ENCODE assay signal across 8 mouse cellular contexts in the genomic region with DNA sequence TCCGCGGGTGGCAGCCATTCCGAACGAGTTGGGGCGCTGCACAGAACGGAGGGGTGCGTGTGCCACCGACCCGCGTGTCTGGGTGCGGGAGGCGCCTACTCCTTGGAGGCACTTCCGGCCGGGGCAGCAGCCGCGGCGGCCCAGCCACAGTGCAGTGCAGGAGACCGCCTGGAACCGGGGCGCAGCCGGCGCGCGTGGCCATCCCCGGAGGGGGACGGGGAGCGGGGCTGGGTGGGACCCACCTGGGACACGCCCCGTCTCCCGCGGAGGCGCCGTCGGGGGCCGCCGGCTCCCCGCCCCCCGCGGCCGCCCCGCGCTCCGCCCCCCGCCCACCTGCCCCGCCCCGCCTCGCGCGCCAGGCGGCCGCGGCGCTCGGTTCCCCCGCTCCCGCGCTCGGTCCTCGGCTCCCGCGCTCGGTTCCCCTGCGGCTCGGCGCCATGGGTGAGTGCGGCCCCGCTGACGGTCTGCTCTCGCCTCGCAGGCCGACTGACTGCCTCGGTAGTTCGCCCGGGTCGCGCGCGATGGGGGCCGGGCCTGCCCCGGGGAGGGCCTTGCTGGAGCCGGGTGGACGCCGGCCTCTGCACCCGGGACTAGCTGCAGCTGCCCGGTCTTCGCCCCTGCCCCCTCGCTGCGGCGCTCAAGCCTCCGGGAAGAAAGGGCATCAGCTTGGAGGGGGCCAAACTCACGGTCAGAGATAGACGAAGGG. TPM values are rescaled to one million over a fixed set of nuclear protein-coding genes. Genes with fewer than 3 reads are reported as not detected.
DNase-seq lines count a peak whose midpoint lies in the region; ATAC-seq and TF ChIP-seq lines count a peak whose summit lies in the region.

No protein-coding gene starts in this region.

- ATAC-seq in granulocyte monocyte progenitor cell, adult 5-6 weeks (replicated peaks; ENCODE audit: poor library complexity, severe bottlenecking), result peak; percentile 43
- ATAC-seq in liver, embryonic 16.5 days (ENCODE audit: low read depth), result peak; percentile 87
- ATAC-seq in neural tube, embryonic 14.5 days (ENCODE audit: low read depth), result peak; percentile 74; the same call in 1 of the 2 replicates

- H3K27ac ChIP-seq in liver, embryonic 16.5 days (ENCODE audit: low read length), result peak overlapping the region; percentile 56
- no peak overlapping the region for H3K27ac ChIP-seq in neural tube, embryonic 14.5 days (ENCODE audit: low read depth, low read length)

- peak overlapping the region; percentile 85 for H3K9ac ChIP-seq in liver, embryonic 16.5 days (ENCODE audit: low read depth, low read length)
- peak overlapping the region; percentile 85 for H3K9ac ChIP-seq in neural tube, embryonic 14.5 days (replicated peaks; ENCODE audit: low read depth, low read length)

- H3K9me3 ChIP-seq in liver, embryonic 16.5 days (replicated peaks; ENCODE audit: control insufficient read depth, low read length), result no peaks in the 10 kb centered on the region
- H3K9me3 ChIP-seq in neural tube, embryonic 14.5 days (ENCODE audit: control insufficient read depth, low read length), result no peaks in the 10 kb centered on the region

- no peaks in the 10 kb centered on the region for H3K36me3 ChIP-seq in liver, embryonic 16.5 days (ENCODE audit: control insufficient read depth, insufficient read depth)
- no peaks in the 10 kb centered on the region for H3K36me3 ChIP-seq in neural tube, embryonic 14.5 days (ENCODE audit: control insufficient read depth, insufficient read depth, low read length)

- WGBS in liver, embryonic 16.5 days (ENCODE audit: insufficient replicate concordance), result under 1% methylated on average over 60 of the region's 92 CpGs
- WGBS in neural tube, embryonic 14.5 days, result under 1% methylated on average over 65 of the region's 92 CpGs

- H3K4me2 ChIP-seq in liver, embryonic 16.5 days (ENCODE audit: low read depth, low read length), result peak overlapping the region; percentile 95
- H3K4me2 ChIP-seq in neural tube, embryonic 14.5 days (ENCODE audit: low read depth, low read length), result peak overlapping the region; percentile 80

- H3K4me3 ChIP-seq in liver, embryonic 16.5 days (ENCODE audit: low read depth, low read length), result peak overlapping the region; percentile 84
- peak overlapping the region; percentile 65 for H3K4me3 ChIP-seq in neural tube, embryonic 14.5 days (ENCODE audit: low read depth, low read length)

- peak; percentile 59; the same call in 1 of the 2 replicates for TF ChIP-seq POLR2A in brain, embryonic 14.5 days (IDR thresholded peaks at IDR 0.05; ENCODE audit: borderline replicate concordance, extremely low read depth, insufficient read depth, insufficient read length, poor library complexity, severe bottlenecking)

- H3K27me3 ChIP-seq in liver, embryonic 16.5 days (ENCODE audit: control insufficient read depth, insufficient read depth, low read depth, low read length), result peaks cover 4% of the 10 kb centered on the region; the same call in 1 of the 2 replicates
- no peaks in the 10 kb centered on the region for H3K27me3 ChIP-seq in neural tube, embryonic 14.5 days (ENCODE audit: control insufficient read depth, insufficient read depth, low read length)

- H3K4me1 ChIP-seq in liver, embryonic 16.5 days (ENCODE audit: control insufficient read depth, low read depth, low read length), result peaks cover 30% of the 10 kb centered on the region
- H3K4me1 ChIP-seq in neural tube, embryonic 14.5 days (ENCODE audit: control insufficient read depth, insufficient read depth, low read length), result 0 out of 2 replicates have a peak, but pooled peaks cover 11% of the 10 kb centered on the region

- DNase-seq in layer of hippocampus, adult 11-12 months (ENCODE audit: low spot score), result peak; percentile 57
- DNase-seq in layer of hippocampus, adult 8-10 months (ENCODE audit: low spot score in 2 of 2), result no peak
- DNase-seq in brain, embryonic 14.5 days (ENCODE audit: low read depth), result peak; percentile 42
- DNase-seq in kidney, adult 18-20 months, result peak; percentile 73
- DNase-seq in thymus, postnatal 25 days, result peak; percentile 68

- TF ChIP-seq CTCF in brain, embryonic 14.5 days (IDR thresholded peaks at IDR 0.05; ENCODE audit: borderline replicate concordance, extremely low read depth, insufficient read depth, insufficient read length), result no peak

RNA-seq across cellular contexts. Expression of a gene that starts 14.4 kb away (rescaled TPM):
- total RNA-seq in layer of hippocampus, adult 8-10 months (2022), result 100 to 1,000 TPM; 123 to 164 (median 145) TPM
- 14.0 and 18.6 TPM in 2 replicates for polyA plus RNA-seq in brain, embryonic 14.5 days (2012; rRNA removed)
- total RNA-seq in granulocyte monocyte progenitor cell, adult 5-6 weeks (2014; fragmentation: Nextera tagmentation), result 0.34 and 7.6 TPM in 2 replicates
- 1.8 and 2.2 TPM in 2 replicates for total RNA-seq in granulocyte monocyte progenitor cell, adult 5-6 weeks (2017)
- 4.8 and 5.1 TPM in 2 replicates for polyA plus RNA-seq in liver, embryonic 16.5 days (2015; fragmentation: Nextera tagmentation; extraction: Ambion mirVana)
- polyA plus RNA-seq in neural tube, embryonic 14.5 days (2014; fragmentation: Nextera tagmentation; extraction: Ambion mirVana), result 9.6 and 11.7 TPM in 2 replicates

RNA-seq across cellular contexts. Expression of a gene that starts 29.1 kb away (rescaled TPM):
- total RNA-seq in layer of hippocampus, adult 8-10 months (2022), result 10 to 100 TPM; 19.8 to 71.6 (median 34.1) TPM
- polyA plus RNA-seq in brain, embryonic 14.5 days (2012; rRNA removed), result 3.8 and 4.4 TPM in 2 replicates
- total RNA-seq in granulocyte monocyte progenitor cell, adult 5-6 weeks (2014; fragmentation: Nextera tagmentation), result not detected in 2 replicates
- total RNA-seq in granulocyte monocyte progenitor cell, adult 5-6 weeks (2017), result 1.6 TPM in 1 of 2 replicates, not detected in the other
- polyA plus RNA-seq in liver, embryonic 16.5 days (2015; fragmentation: Nextera tagmentation; extraction: Ambion mirVana), result 0.12 and 0.25 TPM in 2 replicates
- 0.54 and 1.1 TPM in 2 replicates for polyA plus RNA-seq in neural tube, embryonic 14.5 days (2014; fragmentation: Nextera tagmentation; extraction: Ambion mirVana)

RNA-seq across cellular contexts. Expression of a gene that starts 47.5 kb away (rescaled TPM):
- 10 to 100 TPM; 18.3 to 21.0 (median 19.9) TPM for total RNA-seq in layer of hippocampus, adult 8-10 months (2022)
- 23.4 and 28.8 TPM in 2 replicates for polyA plus RNA-seq in brain, embryonic 14.5 days (2012; rRNA removed)
- 33.7 and 36.5 TPM in 2 replicates for total RNA-seq in granulocyte monocyte progenitor cell, adult 5-6 weeks (2014; fragmentation: Nextera tagmentation)
- 30.7 and 40.0 TPM in 2 replicates for total RNA-seq in granulocyte monocyte progenitor cell, adult 5-6 weeks (2017)
- 10.5 and 11.5 TPM in 2 replicates for polyA plus RNA-seq in liver, embryonic 16.5 days (2015; fragmentation: Nextera tagmentation; extraction: Ambion mirVana)
- polyA plus RNA-seq in neural tube, embryonic 14.5 days (2014; fragmentation: Nextera tagmentation; extraction: Ambion mirVana), result 26.1 and 29.8 TPM in 2 replicates

RNA-seq across cellular contexts. Expression of a gene that starts 48.3 kb away (rescaled TPM):
- 1 to 10 TPM in 1 of 4 experiments, under 1 TPM in 3; 0.72 to 1.1 (median 0.77) TPM for total RNA-seq in layer of hippocampus, adult 8-10 months (2022)
- 0.37 and 0.58 TPM in 2 replicates for polyA plus RNA-seq in brain, embryonic 14.5 days (2012; rRNA removed)
- total RNA-seq in granulocyte monocyte progenitor cell, adult 5-6 weeks (2014; fragmentation: Nextera tagmentation), result 1.6 and 3.2 TPM in 2 replicates
- total RNA-seq in granulocyte monocyte progenitor cell, adult 5-6 weeks (2017), result 1.0 and 2.6 TPM in 2 replicates
- polyA plus RNA-seq in liver, embryonic 16.5 days (2015; fragmentation: Nextera tagmentation; extraction: Ambion mirVana), result 0.11 and 0.12 TPM in 2 replicates
- 1.4 and 2.1 TPM in 2 replicates for polyA plus RNA-seq in neural tube, embryonic 14.5 days (2014; fragmentation: Nextera tagmentation; extraction: Ambion mirVana)

RNA-seq across cellular contexts. Expression of a gene that starts 59.2 kb away (rescaled TPM):
- total RNA-seq in layer of hippocampus, adult 8-10 months (2022), result 10 to 100 TPM; 13.8 to 17.6 (median 15.8) TPM
- 26.8 and 33.6 TPM in 2 replicates for polyA plus RNA-seq in brain, embryonic 14.5 days (2012; rRNA removed)
- total RNA-seq in granulocyte monocyte progenitor cell, adult 5-6 weeks (2014; fragmentation: Nextera tagmentation), result 9.2 and 15.7 TPM in 2 replicates
- total RNA-seq in granulocyte monocyte progenitor cell, adult 5-6 weeks (2017), result 5.2 and 10.3 TPM in 2 replicates
- polyA plus RNA-seq in liver, embryonic 16.5 days (2015; fragmentation: Nextera tagmentation; extraction: Ambion mirVana), result 8.0 and 11.1 TPM in 2 replicates
- 16.2 and 20.7 TPM in 2 replicates for polyA plus RNA-seq in neural tube, embryonic 14.5 days (2014; fragmentation: Nextera tagmentation; extraction: Ambion mirVana)

Comparison
In these comparisons a context has a peak if more than half of its experiments do, and no peak if none do; other contexts are left out.
1. DNase-seq: peak in layer of hippocampus, adult 11-12 months (single experiment), brain, embryonic 14.5 days (single experiment), kidney, adult 18-20 months (single experiment) and thymus, postnatal 25 days (single experiment); none in layer of hippocampus, adult 8-10 months (0 of 2).
2. Peak in every context shown above with its lines, with median percentiles within 50 percentile points of each other: ATAC-seq.